12 mouse cellular contexts compared by ENCODE assay signal in genomic region chr3:17789454-17790196, GRCm38 (mm10).
DNase-seq lines count a peak whose midpoint lies in the region; ATAC-seq and TF ChIP-seq lines count a peak whose summit lies in the region.
"Had no signal": no experiment of that assay in that cellular context is flagged by ENCODE, and none has a peak within 500 bp of the region (broad histone marks: within the 10 kb centered on the region; RNA-seq: fewer than 3 reads in every experiment).

No protein-coding gene starts in this region.

- H3K9ac ChIP-seq in hindbrain, embryonic 11.5 days (ENCODE audit: low read depth, low read length) = peak overlapping the region; percentile 99
- H3K9ac ChIP-seq in midbrain, postnatal 0 days (replicated peaks; ENCODE audit: low read length, poor library complexity, severe bottlenecking) = peak overlapping the region; percentile 99
- H3K9ac ChIP-seq: heart, embryonic 12.5 days; intestine, embryonic 15.5 days; liver, embryonic 13.5 days had no signal

- peak overlapping the region; percentile 67 for H3K4me3 ChIP-seq in hindbrain, embryonic 11.5 days (ENCODE audit: low read depth, low read length)
- H3K4me3 ChIP-seq in midbrain, postnatal 0 days (ENCODE audit: low read depth, low read length) = peak overlapping the region; percentile 80
- H3K4me3 ChIP-seq: heart, embryonic 12.5 days; intestine, embryonic 15.5 days; liver, embryonic 13.5 days had no signal

- 1% methylated on average over 9 of the region's 9 CpGs for WGBS in hindbrain, embryonic 11.5 days
- 1% methylated on average over 9 of the region's 9 CpGs for WGBS in midbrain, postnatal 0 days

- H3K9me3 ChIP-seq in hindbrain, embryonic 11.5 days (ENCODE audit: control insufficient read depth, low read length) = no peaks in the 10 kb centered on the region
- H3K9me3 ChIP-seq in midbrain, postnatal 0 days (ENCODE audit: low read length) = no peaks in the 10 kb centered on the region
- H3K9me3 ChIP-seq: heart, embryonic 12.5 days; intestine, embryonic 15.5 days; liver, embryonic 13.5 days had no signal

- peaks cover 3% of the 10 kb centered on the region; the same call in 1 of the 2 replicates for H3K4me1 ChIP-seq in hindbrain, embryonic 11.5 days (replicated peaks; ENCODE audit: control insufficient read depth, insufficient read depth, low read length)
- H3K4me1 ChIP-seq in midbrain, postnatal 0 days (ENCODE audit: insufficient read depth, low read length) = peaks cover 4% of the 10 kb centered on the region; the same call in 1 of the 2 replicates
- H3K4me1 ChIP-seq: liver, embryonic 13.5 days had no signal

- no peak for TF ChIP-seq CTCF in midbrain, postnatal 0 days (IDR thresholded peaks at IDR 0.05)

- no peaks in the 10 kb centered on the region for H3K36me3 ChIP-seq in hindbrain, embryonic 11.5 days (ENCODE audit: control insufficient read depth, insufficient read depth, low read length)
- H3K36me3 ChIP-seq in midbrain, postnatal 0 days (ENCODE audit: insufficient read depth, low read length) = no peaks in the 10 kb centered on the region; the same call in 1 of the 2 replicates
- H3K36me3 ChIP-seq: heart, embryonic 12.5 days; intestine, embryonic 15.5 days; liver, embryonic 13.5 days had no signal

- peak overlapping the region; percentile 100 for H3K27ac ChIP-seq in hindbrain, embryonic 11.5 days (ENCODE audit: low read depth, low read length)
- H3K27ac ChIP-seq in midbrain, postnatal 0 days (ENCODE audit: low read depth, low read length) = peak overlapping the region; percentile 100
- H3K27ac ChIP-seq: intestine, embryonic 15.5 days; liver, embryonic 13.5 days had no signal

- H3K4me2 ChIP-seq in hindbrain, embryonic 11.5 days (replicated peaks; ENCODE audit: low read depth, low read length) = peak overlapping the region; percentile 98
- peak overlapping the region; percentile 99 for H3K4me2 ChIP-seq in midbrain, postnatal 0 days (ENCODE audit: low read depth, low read length, poor library complexity, severe bottlenecking)
- H3K4me2 ChIP-seq: heart, embryonic 12.5 days; intestine, embryonic 15.5 days; liver, embryonic 13.5 days had no signal

- ATAC-seq in hindbrain, embryonic 11.5 days (ENCODE audit: low FRiP score) = peak; percentile 12
- peak; percentile 38; the same call in 1 of the 2 replicates for ATAC-seq in midbrain, postnatal 0 days (ENCODE audit: low FRiP score)
- ATAC-seq in frontal cortex, adult (ENCODE audit: low TSS enrichment) = no peak
- ATAC-seq: intestine, embryonic 15.5 days had no signal

- DNase-seq in Muller cell, postnatal 12 days (ENCODE audit: inconsistent ontology term) = peak; percentile 39
- DNase-seq in embryo, embryonic 10.5 days (ENCODE audit: low spot score) = peak; percentile 73
- DNase-seq in hindbrain, embryonic 11.5 days (ENCODE audit: low spot score) = peak; percentile 73
- DNase-seq in midbrain, postnatal 0 days (ENCODE audit: low spot score) = no peak
- no peak for DNase-seq in MN1 (ENCODE audit: low spot score)
- no peak for DNase-seq in layer of hippocampus, adult 9-11 months
- no peak for DNase-seq in frontal cortex, postnatal 25 days (ENCODE audit: low spot score in 2 of 2)
- DNase-seq: liver, embryonic 13.5 days had no signal

- H3K27me3 ChIP-seq in hindbrain, embryonic 11.5 days (ENCODE audit: control insufficient read depth, insufficient read depth, low read length) = peaks cover 3% of the 10 kb centered on the region; the same call in 1 of the 2 replicates
- H3K27me3 ChIP-seq in midbrain, postnatal 0 days (ENCODE audit: insufficient read depth, low read length) = no peaks in the 10 kb centered on the region
- H3K27me3 ChIP-seq: CH12.LX had no signal

Comparison
In these comparisons a context has a peak if more than half of its experiments do, and no peak if none do; other contexts are left out.
1. DNase-seq: peak in Muller cell, postnatal 12 days (single experiment), embryo, embryonic 10.5 days (single experiment) and hindbrain, embryonic 11.5 days (single experiment); none in midbrain, postnatal 0 days (single experiment), MN1 (single experiment), layer of hippocampus, adult 9-11 months (single experiment) and frontal cortex, postnatal 25 days (0 of 2).